In genomic region chr4:148518235-148518795, GRCm38 (mm10) we compare ENCODE assay signal across 10 mouse cellular contexts. TPM values are rescaled to one million over a fixed set of nuclear protein-coding genes. Genes with fewer than 3 reads are reported as not detected.
DNase-seq lines count a peak whose midpoint lies in the region; ATAC-seq lines count a peak whose summit lies in the region.
"Had no signal": no experiment of that assay in that cellular context is flagged by ENCODE, and none has a peak within 500 bp of the region (broad histone marks: within the 10 kb centered on the region; RNA-seq: fewer than 3 reads in every experiment).

No protein-coding gene starts in this region.

- 19% methylated on average over 5 of the region's 5 CpGs for WGBS in forebrain, embryonic 10.5 days
- WGBS in forebrain, embryonic 16.5 days: 8% methylated on average over 5 of the region's 5 CpGs
- 33% methylated on average over 5 of the region's 5 CpGs for WGBS in limb, embryonic 10.5 days

- peaks cover 19% of the 10 kb centered on the region for H3K4me1 ChIP-seq in forebrain, embryonic 10.5 days
- H3K4me1 ChIP-seq in forebrain, embryonic 16.5 days (replicated peaks; ENCODE audit: control insufficient read depth, insufficient read depth, low read length): peaks cover 4% of the 10 kb centered on the region; the same call in 1 of the 2 replicates
- peaks cover 3% of the 10 kb centered on the region; the same call in 1 of the 2 replicates for H3K4me1 ChIP-seq in limb, embryonic 10.5 days

- no peak overlapping the region for H3K4me2 ChIP-seq in forebrain, embryonic 16.5 days (ENCODE audit: low read length)

- peaks cover 88% of the 10 kb centered on the region for H3K36me3 ChIP-seq in forebrain, embryonic 10.5 days (replicated peaks)
- H3K36me3 ChIP-seq in forebrain, embryonic 16.5 days (ENCODE audit: control insufficient read depth, insufficient read depth): peaks cover 25% of the 10 kb centered on the region
- peaks cover 93% of the 10 kb centered on the region for H3K36me3 ChIP-seq in limb, embryonic 10.5 days

- no peak overlapping the region; the same call in 1 of the 2 replicates for H3K4me3 ChIP-seq in forebrain, embryonic 10.5 days
- no peak overlapping the region for H3K4me3 ChIP-seq in forebrain, embryonic 16.5 days (replicated peaks; ENCODE audit: low read length)
- no peak overlapping the region for H3K4me3 ChIP-seq in limb, embryonic 10.5 days

- H3K27me3 ChIP-seq in forebrain, embryonic 10.5 days (ENCODE audit: poor library complexity, severe bottlenecking): no peaks in the 10 kb centered on the region
- H3K27me3 ChIP-seq in forebrain, embryonic 16.5 days (replicated peaks; ENCODE audit: control insufficient read depth, insufficient read depth, low read length): no peaks in the 10 kb centered on the region
- no peaks in the 10 kb centered on the region for H3K27me3 ChIP-seq in limb, embryonic 10.5 days (ENCODE audit: low read depth, poor library complexity, severe bottlenecking)

- H3K9ac ChIP-seq in forebrain, embryonic 16.5 days (replicated peaks; ENCODE audit: low read depth, low read length): no peak overlapping the region
- H3K9ac ChIP-seq: liver, embryonic 14.5 days had no signal

- no peak for ATAC-seq in forebrain, embryonic 16.5 days

- H3K9me3 ChIP-seq in forebrain, embryonic 10.5 days: no peaks in the 10 kb centered on the region
- H3K9me3 ChIP-seq in forebrain, embryonic 16.5 days (ENCODE audit: control insufficient read depth, low read length): no peaks in the 10 kb centered on the region
- no peaks in the 10 kb centered on the region for H3K9me3 ChIP-seq in limb, embryonic 10.5 days (replicated peaks)

- peak; percentile 29 for DNase-seq in forebrain, embryonic 10.5 days (ENCODE audit: extremely low spot score, low spot score)
- DNase-seq in right cerebral cortex, adult 18-20 months: peak; percentile 52
- no peak for DNase-seq in right cerebral cortex, postnatal 14 days
- no peak for DNase-seq in limb, embryonic 10.5 days (ENCODE audit: low spot score)
- peak; percentile 49 for DNase-seq in telencephalon, adult 2 months (ENCODE audit: low read depth, low spot score)
- DNase-seq in thymus, postnatal 4 days: no peak
- DNase-seq in left cerebral cortex, adult 9 months (ENCODE audit: low spot score in 2 of 2): no peak
- DNase-seq: kidney, adult 18-20 months had no signal

- peak overlapping the region; percentile 58 for H3K27ac ChIP-seq in forebrain, embryonic 10.5 days
- H3K27ac ChIP-seq in forebrain, embryonic 16.5 days (ENCODE audit: low read length): no peak overlapping the region
- peak overlapping the region; percentile 10; the same call in 1 of the 2 replicates for H3K27ac ChIP-seq in limb, embryonic 10.5 days
- H3K27ac ChIP-seq: liver, embryonic 14.5 days had no signal

RNA-seq across cellular contexts. Expression of gene Angptl7, which starts 18.1 kb away (rescaled TPM):
- polyA plus RNA-seq in forebrain, embryonic 10.5 days (2016; fragmentation: Nextera tagmentation; extraction: Ambion mirVana): 0.18 and 0.29 TPM in 2 replicates
- 0.29 and 0.32 TPM in 2 replicates for polyA plus RNA-seq in forebrain, embryonic 16.5 days (2015; fragmentation: Nextera tagmentation; extraction: Ambion mirVana)
- polyA plus RNA-seq in limb, embryonic 10.5 days (2016; fragmentation: Nextera tagmentation; extraction: Ambion mirVana): 0.23 and 0.56 TPM in 2 replicates

RNA-seq across cellular contexts. Expression of gene Exosc10, which starts 39.9 kb away (rescaled TPM):
- polyA plus RNA-seq in forebrain, embryonic 10.5 days (2016; fragmentation: Nextera tagmentation; extraction: Ambion mirVana): 96.0 and 97.2 TPM in 2 replicates
- polyA plus RNA-seq in forebrain, embryonic 16.5 days (2015; fragmentation: Nextera tagmentation; extraction: Ambion mirVana): 105 and 107 TPM in 2 replicates
- polyA plus RNA-seq in limb, embryonic 10.5 days (2016; fragmentation: Nextera tagmentation; extraction: Ambion mirVana): 108 and 115 TPM in 2 replicates

Comparison
In these comparisons a context has a peak if more than half of its experiments do, and no peak if none do; other contexts are left out.
1. DNase-seq: peak in forebrain, embryonic 10.5 days (single experiment), right cerebral cortex, adult 18-20 months (single experiment) and telencephalon, adult 2 months (single experiment); none in right cerebral cortex, postnatal 14 days (single experiment), limb, embryonic 10.5 days (single experiment), thymus, postnatal 4 days (single experiment) and left cerebral cortex, adult 9 months (0 of 2).